Mouse (Mus musculus) MEL (cell line): ENCODE measurements around the gene Foxn3.

ENCODE experiments used
- CTCF ChIP-seq, 3 experiments: IDR thresholded peaks in 2 of 3; conservative IDR thresholded peaks in 1 of 3; 2 replicates each; pipeline ENCODE4 v1.5.1; 2011 to 2012; ENCODE audit warnings: low read length in 3 of 3, low read depth in 2 of 3, mild to moderate bottlenecking in 2 of 3, improper control_type of control experiment in 1 of 3, inconsistent platforms in 1 of 3, mixed read lengths in 1 of 3, moderate library complexity in 1 of 3; ENCODE audit not compliant: control insufficient read depth in 1 of 3, insufficient read depth in 1 of 3, poor library complexity in 1 of 3, severe bottlenecking in 1 of 3
- E2F4 ChIP-seq: IDR thresholded peaks from 2 replicates; pipeline ENCODE4 v1.6.1; 2011; ENCODE audit warnings: low read depth, low read length, improper control_type of control experiment, borderline replicate concordance
- EP300 ChIP-seq, 2 experiments: IDR thresholded peaks; 2 replicates each; pipeline ENCODE4 v1.6.1; 2011; ENCODE audit warnings: improper control_type of control experiment in 2 of 2, low read length in 2 of 2, low read depth in 1 of 2, mild to moderate bottlenecking in 1 of 2
- KAT2A ChIP-seq: conservative IDR thresholded peaks from 2 replicates; pipeline ENCODE4 v1.6.1; 2012; ENCODE audit warnings: low read depth, low read length, improper control_type of control experiment, inconsistent platforms
- MEF2A ChIP-seq: IDR thresholded peaks from 2 replicates; pipeline ENCODE4 v1.6.1; 2014; ENCODE audit warnings: low read depth, mild to moderate bottlenecking, inconsistent platforms, low read length, improper control_type of control experiment; ENCODE audit not compliant: poor library complexity, insufficient replicate concordance, severe bottlenecking; ENCODE audit errors: extremely low read depth
- MYC ChIP-seq: IDR thresholded peaks from 2 replicates; pipeline ENCODE4 v1.6.1; 2011; ENCODE audit warnings: low read depth, mild to moderate bottlenecking, low read length, improper control_type of control experiment, moderate library complexity
- POLR2A ChIP-seq, 2 experiments: IDR thresholded peaks; 2 replicates each; pipeline ENCODE4 v1.6.1; 2011 to 2012; ENCODE audit warnings: low read length in 2 of 2, mild to moderate bottlenecking in 2 of 2, control low read depth in 1 of 2, improper control_type of control experiment in 1 of 2, low read depth in 1 of 2, moderate library complexity in 1 of 2; ENCODE audit not compliant: control insufficient read depth in 1 of 2, insufficient read depth in 1 of 2, poor library complexity in 1 of 2
- POLR2AphosphoS5 ChIP-seq: IDR thresholded peaks from 2 replicates; pipeline ENCODE4 v1.6.1; 2012; ENCODE audit warnings: low read depth, borderline replicate concordance, mild to moderate bottlenecking, inconsistent platforms, low read length, moderate library complexity, mixed read lengths
- SIN3A ChIP-seq: IDR thresholded peaks from 2 replicates; pipeline ENCODE4 v1.6.1; 2012; ENCODE audit warnings: low read length, improper control_type of control experiment, inconsistent platforms
- ZMIZ1 ChIP-seq: IDR thresholded peaks from 2 replicates; pipeline ENCODE4 v1.6.1; 2012; ENCODE audit warnings: low read depth, mild to moderate bottlenecking, inconsistent platforms, low read length, improper control_type of control experiment, moderate library complexity

- no peak for TF ChIP-seq EP300 (IDR thresholded peaks at IDR 0.05; ENCODE audit: low read depth in 1 of 2, low read length in 2 of 2)
- no peak for TF ChIP-seq SIN3A
- no peak for TF ChIP-seq POLR2AphosphoS5
- no peak for TF ChIP-seq MEF2A
- no peak for TF ChIP-seq E2F4
- TF ChIP-seq CTCF (IDR thresholded peaks at IDR 0.05 in 2 of 3, conservative IDR thresholded peaks at IDR 0.05 in 1 of 3; ENCODE audit: control insufficient read depth in 1 of 3, insufficient read depth in 1 of 3, low read depth in 2 of 3, low read length in 3 of 3, poor library complexity in 1 of 3, severe bottlenecking in 1 of 3), result no peak
- no peak for TF ChIP-seq ZMIZ1
- no peak for TF ChIP-seq MYC
- no peak for TF ChIP-seq KAT2A
- no peak for TF ChIP-seq POLR2A (IDR thresholded peaks at IDR 0.05; ENCODE audit: control insufficient read depth in 1 of 2, insufficient read depth in 1 of 2, low read depth in 1 of 2, low read length in 2 of 2, poor library complexity in 1 of 2)
Measured at GRCm38 (mm10) chr12:99285656-99286055, 277.7 kb downstream of the Foxn3 start.
